Mouse (Mus musculus) ovary, postnatal 14 days (tissue): ENCODE measurements at regions not wholly inside any gene's neighbourhood (a gene's known extent, or its start where the extent isn't known, plus 50 kb on each side); places are given as distances from the start of the nearest gene placed in this dataset.
A peak's percentile ranks its signal among the peaks of the same experiment; 100 is the strongest.

ENCODE experiments used
- DNase-seq: peaks from one replicate; pipeline ENCODE4 v3.0.0; 2022; ENCODE audit warnings: low spot score

GRCm38 (mm10) chr13:60123964-60124363 is 53.2 kb downstream of the Gas1 start:
- DNase-seq: no peak

GRCm38 (mm10) chr13:60123174-60123587 is 54.0 kb downstream of the Gas1 start:
- no peak for DNase-seq

- no peak for DNase-seq
Observed at GRCm38 (mm10) chr13:60122341-60123173, 54.6 kb downstream of the Gas1 start.

- no peak for DNase-seq
Observed at GRCm38 (mm10) chr13:60111465-60111864, 65.7 kb downstream of the Gas1 start.

- DNase-seq: peak; percentile 39
Observed at GRCm38 (mm10) chr13:60110079-60110846, 66.9 kb downstream of the Gas1 start.

- DNase-seq: no peak
Observed at GRCm38 (mm10) chr13:60105286-60105685, 71.9 kb downstream of the Gas1 start.

GRCm38 (mm10) chr13:60101651-60102050 is 75.5 kb downstream of the Gas1 start:
- no peak for DNase-seq

GRCm38 (mm10) chr13:60100130-60101112 is 76.7 kb downstream of the Gas1 start:
- no peak for DNase-seq

- DNase-seq: peak; percentile 25
Observed at GRCm38 (mm10) chr13:60099469-60100129, 77.6 kb downstream of the Gas1 start.

GRCm38 (mm10) chr13:60098394-60098793 is 78.8 kb downstream of the Gas1 start:
- no peak for DNase-seq

GRCm38 (mm10) chr13:60097776-60098175 is 79.4 kb downstream of the Gas1 start:
- no peak for DNase-seq

GRCm38 (mm10) chr13:60086657-60087056 is 90.5 kb downstream of the Gas1 start:
- DNase-seq: no peak

- no peak for DNase-seq
Observed at GRCm38 (mm10) chr13:60084975-60085374, 92.2 kb downstream of the Gas1 start.

GRCm38 (mm10) chr13:60084290-60084689 is 92.9 kb downstream of the Gas1 start:
- no peak for DNase-seq

- no peak for DNase-seq
Observed at GRCm38 (mm10) chr13:60080113-60080512, 97.1 kb downstream of the Gas1 start.

GRCm38 (mm10) chr13:60078331-60079050 is 98.7 kb downstream of the Gas1 start:
- DNase-seq: no peak

- no peak for DNase-seq
Observed at GRCm38 (mm10) chr13:60076147-60076800, 100.9 kb downstream of the Gas1 start.

- DNase-seq: no peak
Observed at GRCm38 (mm10) chr13:60071595-60071994, 105.6 kb downstream of the Gas1 start.

- no peak for DNase-seq
Observed at GRCm38 (mm10) chr13:60069196-60069595, 108.0 kb downstream of the Gas1 start.

- DNase-seq: no peak
Observed at GRCm38 (mm10) chr13:60067325-60067724, 109.8 kb downstream of the Gas1 start.
